ENCODE assay signal across 22 mouse cellular contexts in the genomic region with DNA sequence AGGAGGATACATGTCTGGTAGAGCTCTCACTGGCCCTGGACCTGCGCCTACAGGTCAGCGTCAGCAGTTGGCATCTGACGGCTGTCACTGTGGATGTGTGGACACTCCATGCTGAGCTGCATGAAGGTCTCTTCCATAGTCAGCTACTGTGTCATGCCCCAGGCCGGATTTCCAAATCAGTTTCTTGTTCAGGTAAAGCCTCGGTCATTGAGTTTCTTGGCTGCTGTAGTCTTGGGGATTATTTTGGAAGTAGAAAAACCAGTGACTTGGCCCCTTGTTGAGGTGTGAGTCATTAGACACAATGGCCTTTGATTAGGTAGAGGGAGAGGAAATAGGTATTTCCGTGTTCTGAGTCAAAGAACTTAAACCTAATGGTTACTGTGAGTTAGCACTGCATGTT. TPM values are rescaled to one million over a fixed set of nuclear protein-coding genes. Genes with fewer than 3 reads are reported as not detected.
DNase-seq lines count a peak whose midpoint lies in the region; ATAC-seq and TF ChIP-seq lines count a peak whose summit lies in the region.
"Had no signal": no experiment of that assay in that cellular context is flagged by ENCODE, and none has a peak within 500 bp of the region (broad histone marks: within the 10 kb centered on the region; RNA-seq: fewer than 3 reads in every experiment).

No protein-coding gene starts in this region.

- intact Hi-C loops in gastrocnemius, adult 2 months (cut with DNase I), result no loop called here

- TF ChIP-seq CTCF in gastrocnemius, adult 2 months (IDR thresholded peaks at IDR 0.05), result no peak
- TF ChIP-seq CTCF in stomach, postnatal 0 days (IDR thresholded peaks at IDR 0.05; ENCODE audit: low read depth), result no peak

- no peaks in the 10 kb centered on the region for H3K27me3 ChIP-seq in stomach, postnatal 0 days (ENCODE audit: control insufficient read depth, insufficient read depth, low read length)
- H3K27me3 ChIP-seq: embryonic facial prominence, embryonic 12.5 days; forebrain, embryonic 13.5 days; forebrain, embryonic 15.5 days had no signal

- H3K4me3 ChIP-seq in gastrocnemius, adult 2 months, result no peak overlapping the region
- no peak overlapping the region for H3K4me3 ChIP-seq in stomach, postnatal 0 days (ENCODE audit: low read depth, low read length)
- H3K4me3 ChIP-seq: embryonic facial prominence, embryonic 10.5 days; embryonic facial prominence, embryonic 12.5 days; forebrain, embryonic 10.5 days; forebrain, embryonic 13.5 days; forebrain, embryonic 15.5 days had no signal

- peak overlapping the region; percentile 1; the same call in 1 of the 2 replicates for H3K27ac ChIP-seq in gastrocnemius, adult 2 months
- H3K27ac ChIP-seq in stomach, postnatal 0 days (replicated peaks), result peak overlapping the region; percentile 46
- H3K27ac ChIP-seq: embryonic facial prominence, embryonic 10.5 days; embryonic facial prominence, embryonic 12.5 days; forebrain, embryonic 10.5 days; forebrain, embryonic 13.5 days; forebrain, embryonic 15.5 days had no signal

- 74% methylated on average over 6 of the region's 6 CpGs for WGBS in stomach, postnatal 0 days

- H3K4me1 ChIP-seq in stomach, postnatal 0 days (replicated peaks; ENCODE audit: control insufficient read depth, insufficient read depth), result no peaks in the 10 kb centered on the region

- H3K9ac ChIP-seq in stomach, postnatal 0 days (ENCODE audit: low read length), result no peak overlapping the region
- H3K9ac ChIP-seq: embryonic facial prominence, embryonic 12.5 days; forebrain, embryonic 13.5 days; forebrain, embryonic 15.5 days; forebrain, postnatal 0 days had no signal

- H3K36me3 ChIP-seq in stomach, postnatal 0 days (ENCODE audit: control insufficient read depth, insufficient read depth, low read length), result peaks cover 18% of the 10 kb centered on the region

- peak; percentile 45 for DNase-seq in gastrocnemius, adult 2 months
- DNase-seq in gastrocnemius, postnatal 4 days (ENCODE audit: low spot score in 2 of 2), result no peak
- DNase-seq in fat pad, adult 2 months (ENCODE audit: extremely low read depth, low read depth, low spot score), result peak; percentile 98
- DNase-seq in gonadal fat pad, adult 2 months (ENCODE audit: low read depth), result peak; percentile 98
- DNase-seq in stomach, postnatal 0 days (ENCODE audit: low spot score), result no peak
- no peak for DNase-seq in layer of hippocampus, postnatal 14 days (ENCODE audit: low spot score in 2 of 2)
- no peak for DNase-seq in embryo, embryonic 10 days (ENCODE audit: low spot score)
- DNase-seq: adrenal gland, adult 2 months; adrenal gland, postnatal 10 days; adrenal gland, postnatal 25 days; cerebellum, adult 11 months; cerebellum, adult 18-20 months; cerebellum, adult 8-10 months; cerebellum, adult 9-11 months; cerebellum, postnatal 14 days; cerebellum, postnatal 36 days; forebrain, postnatal 0 days had no signal

- H3K9me3 ChIP-seq in stomach, postnatal 0 days (ENCODE audit: control insufficient read depth, low read length), result no peaks in the 10 kb centered on the region
- H3K9me3 ChIP-seq: embryonic facial prominence, embryonic 10.5 days; embryonic facial prominence, embryonic 12.5 days; forebrain, embryonic 10.5 days; forebrain, embryonic 13.5 days; forebrain, embryonic 15.5 days had no signal

- H3K4me2 ChIP-seq in stomach, postnatal 0 days (replicated peaks; ENCODE audit: low read depth), result no peak overlapping the region
- H3K4me2 ChIP-seq: embryonic facial prominence, embryonic 12.5 days; forebrain, embryonic 13.5 days; forebrain, embryonic 15.5 days had no signal

- ATAC-seq in stomach, postnatal 0 days (ENCODE audit: low FRiP score, low TSS enrichment), result no peak
- ATAC-seq: forebrain, embryonic 13.5 days; forebrain, embryonic 15.5 days; forebrain, postnatal 0 days had no signal

- no peak for TF ChIP-seq EP300 in stomach, postnatal 0 days (optimal IDR thresholded peaks at IDR 0.05)

RNA-seq across cellular contexts. Expression of a gene that starts 4.0 kb away (rescaled TPM):
- total RNA-seq in gastrocnemius, adult 2 months (2021), result 100 to 1,000 TPM; 221 to 231 TPM
- total RNA-seq in gastrocnemius, postnatal 4 days (2021), result 100 to 1,000 TPM; 104 to 108 TPM
- 99.8 and 106 TPM in 2 replicates for polyA plus RNA-seq in gonadal fat pad, adult 2 months (2012; rRNA removed)
- 54.4 and 74.9 TPM in 2 replicates for polyA plus RNA-seq in stomach, postnatal 0 days (2015; fragmentation: Nextera tagmentation; extraction: Ambion mirVana)
- 100 to 1,000 TPM; 210 TPM for total RNA-seq in layer of hippocampus, postnatal 14 days (2021)

RNA-seq across cellular contexts. Expression of a gene that starts 19.8 kb away (rescaled TPM):
- total RNA-seq in gastrocnemius, adult 2 months (2021), result 10 to 100 TPM; 30.3 to 33.7 TPM
- total RNA-seq in gastrocnemius, postnatal 4 days (2021), result 10 to 100 TPM; 45.1 to 49.0 TPM
- polyA plus RNA-seq in gonadal fat pad, adult 2 months (2012; rRNA removed), result 14.8 and 25.0 TPM in 2 replicates
- 11.1 and 11.7 TPM in 2 replicates for polyA plus RNA-seq in stomach, postnatal 0 days (2015; fragmentation: Nextera tagmentation; extraction: Ambion mirVana)
- 100 to 1,000 TPM; 102 to 112 TPM for total RNA-seq in layer of hippocampus, postnatal 14 days (2021)

RNA-seq across cellular contexts. Expression of a gene that starts 20.0 kb away (rescaled TPM):
- 10 to 100 TPM; 47.3 to 48.0 TPM for total RNA-seq in gastrocnemius, adult 2 months (2021)
- 10 to 100 TPM; 59.4 to 64.3 TPM for total RNA-seq in gastrocnemius, postnatal 4 days (2021)
- 161 and 190 TPM in 2 replicates for polyA plus RNA-seq in gonadal fat pad, adult 2 months (2012; rRNA removed)
- polyA plus RNA-seq in stomach, postnatal 0 days (2015; fragmentation: Nextera tagmentation; extraction: Ambion mirVana), result 103 and 106 TPM in 2 replicates
- 10 to 100 TPM; 64.4 to 66.4 TPM for total RNA-seq in layer of hippocampus, postnatal 14 days (2021)

RNA-seq across cellular contexts. Expression of a gene that starts 25.1 kb away (rescaled TPM):
- under 1 TPM; 0.75 to 0.87 TPM for total RNA-seq in gastrocnemius, adult 2 months (2021)
- 1 to 10 TPM in 1 of 2 experiments, under 1 TPM in 1; 0.47 to 1.3 TPM for total RNA-seq in gastrocnemius, postnatal 4 days (2021)
- 0.13 and 0.20 TPM in 2 replicates for polyA plus RNA-seq in gonadal fat pad, adult 2 months (2012; rRNA removed)
- not detected in 2 replicates for polyA plus RNA-seq in stomach, postnatal 0 days (2015; fragmentation: Nextera tagmentation; extraction: Ambion mirVana)
- total RNA-seq in layer of hippocampus, postnatal 14 days (2021), result 1 to 10 TPM; 1.4 to 2.6 TPM
- polyA plus RNA-seq: forebrain, postnatal 0 days had no signal

RNA-seq across cellular contexts. Expression of a gene that starts 35.8 kb away (rescaled TPM):
- total RNA-seq in gastrocnemius, adult 2 months (2021), result 1 to 10 TPM in 1 of 2 experiments, under 1 TPM in 1; 0.81 to 2.0 TPM
- 10 to 100 TPM; 14.6 to 16.1 TPM for total RNA-seq in gastrocnemius, postnatal 4 days (2021)
- 1.2 and 1.4 TPM in 2 replicates for polyA plus RNA-seq in gonadal fat pad, adult 2 months (2012; rRNA removed)
- polyA plus RNA-seq in stomach, postnatal 0 days (2015; fragmentation: Nextera tagmentation; extraction: Ambion mirVana), result 4.4 and 5.7 TPM in 2 replicates
- 1 to 10 TPM; 5.0 to 6.6 TPM for total RNA-seq in layer of hippocampus, postnatal 14 days (2021)

Comparison
In these comparisons a context has a peak if more than half of its experiments do, and no peak if none do; other contexts are left out.
1. DNase-seq: peak in gastrocnemius, adult 2 months (single experiment), fat pad, adult 2 months (single experiment) and gonadal fat pad, adult 2 months (single experiment); none in gastrocnemius, postnatal 4 days (0 of 2), stomach, postnatal 0 days (single experiment), layer of hippocampus, postnatal 14 days (0 of 2) and embryo, embryonic 10 days (single experiment).